In the genomic region with DNA sequence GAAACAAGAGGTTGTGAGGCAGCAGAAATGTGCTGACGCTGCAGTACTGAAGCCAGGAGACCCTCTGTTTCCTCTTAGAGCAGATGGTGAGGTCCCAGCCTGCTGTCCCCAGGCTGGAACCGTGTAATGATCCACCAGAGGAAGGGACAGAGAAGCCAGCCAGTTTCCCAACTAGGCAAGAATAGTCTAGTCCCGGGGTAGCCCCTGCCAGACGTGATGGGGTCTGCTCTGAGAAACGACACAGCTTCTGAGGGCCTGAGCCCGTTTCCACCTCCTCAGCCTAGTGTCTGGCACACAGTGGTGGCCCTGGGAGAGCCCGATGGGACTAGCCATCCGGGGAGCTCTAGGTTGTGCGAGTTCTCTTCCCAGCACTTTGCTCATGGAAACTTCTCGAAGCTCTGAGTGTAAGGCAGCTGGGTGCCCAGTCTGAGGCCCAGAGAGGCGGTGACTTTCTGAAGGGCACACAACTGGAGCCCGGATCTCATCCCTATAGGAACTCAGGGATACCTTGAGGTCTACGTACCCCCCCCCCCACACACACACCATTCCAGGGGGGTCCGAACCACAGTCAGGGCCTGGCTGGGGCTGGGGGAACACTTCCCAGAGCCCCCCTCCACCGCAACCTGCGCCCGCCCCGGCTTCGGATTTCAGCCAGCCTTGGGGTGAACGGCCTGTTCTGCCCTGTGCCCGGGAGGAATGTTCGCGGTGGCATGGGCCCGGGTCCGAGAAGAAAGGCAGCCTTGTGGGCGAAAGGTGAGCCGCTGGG, we compare ENCODE assay signal across 8 mouse cellular contexts. TPM values are rescaled to one million over a fixed set of nuclear protein-coding genes. Genes with fewer than 3 reads are reported as not detected.
DNase-seq lines count a peak whose midpoint lies in the region; ATAC-seq and TF ChIP-seq lines count a peak whose summit lies in the region.

No protein-coding gene starts in this region.

- no peaks in the 10 kb centered on the region for H3K27me3 ChIP-seq in liver, adult 2 months (ENCODE audit: control insufficient read depth, insufficient read depth, low read length)
- H3K27me3 ChIP-seq in forebrain, embryonic 13.5 days: peaks cover 6% of the 10 kb centered on the region; the same call in 1 of the 2 replicates
- no peaks in the 10 kb centered on the region for H3K27me3 ChIP-seq in limb, embryonic 12.5 days
- peaks cover 11% of the 10 kb centered on the region for H3K27me3 ChIP-seq in small intestine, adult 2 months (ENCODE audit: control insufficient read depth, insufficient read depth, low read length)

- peaks cover 6% of the 10 kb centered on the region; the same call in 1 of the 2 replicates for H3K4me1 ChIP-seq in liver, adult 2 months (ENCODE audit: control insufficient read depth, insufficient read depth, low read length)
- H3K4me1 ChIP-seq in forebrain, embryonic 13.5 days: peaks cover 14% of the 10 kb centered on the region
- H3K4me1 ChIP-seq in limb, embryonic 12.5 days (replicated peaks): peaks cover 79% of the 10 kb centered on the region
- peaks cover 3% of the 10 kb centered on the region for H3K4me1 ChIP-seq in small intestine, adult 2 months (ENCODE audit: control insufficient read depth, insufficient read depth, insufficient read length, low read length)

- H3K4me2 ChIP-seq in forebrain, embryonic 13.5 days: peak overlapping the region; percentile 52
- H3K4me2 ChIP-seq in limb, embryonic 12.5 days: peak overlapping the region; percentile 55

- 0 out of 2 replicates have a peak overlapping the region, but pooled peaks have one; percentile 17 for H3K9ac ChIP-seq in liver, adult 2 months (ENCODE audit: low read depth, low read length)
- peak overlapping the region; percentile 48; the same call in 1 of the 2 replicates for H3K9ac ChIP-seq in forebrain, embryonic 13.5 days
- H3K9ac ChIP-seq in limb, embryonic 12.5 days (replicated peaks): peak overlapping the region; percentile 54

- H3K27ac ChIP-seq in liver, adult 2 months (replicated peaks; ENCODE audit: insufficient read depth, low read depth, low read length): peak overlapping the region; percentile 37
- H3K27ac ChIP-seq in forebrain, embryonic 13.5 days: no peak overlapping the region
- H3K27ac ChIP-seq in limb, embryonic 12.5 days: peak overlapping the region; percentile 96
- peak overlapping the region; percentile 39; the same call in 1 of the 2 replicates for H3K27ac ChIP-seq in small intestine, adult 2 months (ENCODE audit: insufficient read depth, low read depth, low read length)

- DNase-seq in liver, adult 2 months (ENCODE audit: extremely low read depth, low read depth, low spot score): no peak
- DNase-seq in liver: no peak
- DNase-seq in left cerebral cortex, adult 11 months (ENCODE audit: low spot score): no peak
- DNase-seq in retina, embryonic 14.5 days (ENCODE audit: low spot score): no peak

- H3K4me3 ChIP-seq in liver, adult 2 months (ENCODE audit: insufficient read depth, low read depth, low read length): no peak overlapping the region
- peak overlapping the region; percentile 17; the same call in 1 of the 2 replicates for H3K4me3 ChIP-seq in forebrain, embryonic 13.5 days
- H3K4me3 ChIP-seq in limb, embryonic 12.5 days (replicated peaks): peak overlapping the region; percentile 31
- H3K4me3 ChIP-seq in small intestine, adult 2 months (ENCODE audit: low read depth, low read length): 0 out of 2 replicates have a peak overlapping the region, but pooled peaks have one; percentile 3

- no peak for TF ChIP-seq POLR2A in liver, adult 2 months (IDR thresholded peaks at IDR 0.05; ENCODE audit: extremely low read depth, insufficient read depth, low read length)
- TF ChIP-seq POLR2A in small intestine, adult 2 months (IDR thresholded peaks at IDR 0.05; ENCODE audit: low read depth, low read length): no peak

- 0 out of 2 replicates have a peak, but pooled peaks have one; percentile 33 for ATAC-seq in forebrain, embryonic 13.5 days
- peak; percentile 45 for ATAC-seq in limb, embryonic 12.5 days (ENCODE audit: insufficient number of reproducible peaks, insufficient read depth, low FRiP score, low TSS enrichment, low read depth)
- ATAC-seq in activated CD4-positive, CD25-positive, alpha-beta regulatory T cell, adult 4 months: no peak

- H3K79me2 ChIP-seq in liver, adult 2 months (ENCODE audit: control insufficient read depth, insufficient read depth, low read length): no peaks in the 10 kb centered on the region

- no peaks in the 10 kb centered on the region for H3K9me3 ChIP-seq in forebrain, embryonic 13.5 days (replicated peaks)
- no peaks in the 10 kb centered on the region for H3K9me3 ChIP-seq in limb, embryonic 12.5 days

- no peaks in the 10 kb centered on the region for H3K36me3 ChIP-seq in liver, adult 2 months (ENCODE audit: control insufficient read depth, insufficient read depth, low read length)
- H3K36me3 ChIP-seq in forebrain, embryonic 13.5 days (ENCODE audit: poor library complexity, severe bottlenecking): no peaks in the 10 kb centered on the region
- H3K36me3 ChIP-seq in limb, embryonic 12.5 days: no peaks in the 10 kb centered on the region
- no peaks in the 10 kb centered on the region for H3K36me3 ChIP-seq in small intestine, adult 2 months (ENCODE audit: control insufficient read depth, insufficient read depth, low read length)

- TF ChIP-seq CTCF in liver, adult 2 months (IDR thresholded peaks at IDR 0.05; ENCODE audit: low read depth, low read length): no peak
- TF ChIP-seq CTCF in small intestine, adult 2 months (IDR thresholded peaks at IDR 0.05; ENCODE audit: extremely low read depth, insufficient read length, insufficient replicate concordance, low read depth, low read length): no peak

- WGBS in liver, adult 2 months: 57% methylated on average over 27 of the region's 27 CpGs
- 48% methylated on average over 26 of the region's 27 CpGs for WGBS in forebrain, embryonic 13.5 days
- WGBS in limb, embryonic 12.5 days: 10% methylated on average over 27 of the region's 27 CpGs
- WGBS in small intestine, adult 2 months: 57% methylated on average over 26 of the region's 27 CpGs

RNA-seq across cellular contexts. Expression of a gene that starts 35.0 kb away (rescaled TPM):
- 26.2 and 34.5 TPM in 2 replicates for total RNA-seq in liver, adult 2 months (2014; rRNA removed)
- polyA plus RNA-seq in liver, adult 2 months (2012; rRNA removed): 69.9 and 75.2 TPM in 2 replicates
- 278 and 309 TPM in 2 replicates for polyA plus RNA-seq in forebrain, embryonic 13.5 days (2015; fragmentation: Nextera tagmentation; extraction: Ambion mirVana)
- 264 and 267 TPM in 2 replicates for polyA plus RNA-seq in limb, embryonic 12.5 days (2016; fragmentation: Nextera tagmentation; extraction: Ambion mirVana)
- polyA plus RNA-seq in small intestine, adult 2 months (2012; rRNA removed): 58.0 and 89.8 TPM in 2 replicates
- polyA plus RNA-seq in activated CD4-positive, CD25-positive, alpha-beta regulatory T cell, adult 4 months (2017; shearing (Covaris generic)): 100 to 1,000 TPM; 308 to 398 TPM

RNA-seq across cellular contexts. Expression of a gene that starts 58.9 kb away (rescaled TPM):
- 0.13 and 0.18 TPM in 2 replicates for total RNA-seq in liver, adult 2 months (2014; rRNA removed)
- 2.2 and 2.7 TPM in 2 replicates for polyA plus RNA-seq in liver, adult 2 months (2012; rRNA removed)
- 1.9 and 2.7 TPM in 2 replicates for polyA plus RNA-seq in forebrain, embryonic 13.5 days (2015; fragmentation: Nextera tagmentation; extraction: Ambion mirVana)
- 69.0 and 82.0 TPM in 2 replicates for polyA plus RNA-seq in limb, embryonic 12.5 days (2016; fragmentation: Nextera tagmentation; extraction: Ambion mirVana)
- polyA plus RNA-seq in small intestine, adult 2 months (2012; rRNA removed): 12.1 and 13.2 TPM in 2 replicates
- not detected for polyA plus RNA-seq in activated CD4-positive, CD25-positive, alpha-beta regulatory T cell, adult 4 months (2017; shearing (Covaris generic))
